Mouse (Mus musculus) CH12.LX (cell line): ENCODE results near the gene B3galt1. TPM values are rescaled to one million over a fixed set of nuclear protein-coding genes. Genes with fewer than 3 reads are reported as not detected.

Source experiments
- DNase-seq: peaks from one replicate; pipeline ENCODE4 v3.0.0-alpha.2; 2013; ENCODE audit errors: extremely low read depth
- H3K27ac ChIP-seq: 2 replicates; pipeline ENCODE4 v1.5.1; 2012; ENCODE audit warnings: low read depth, mild to moderate bottlenecking, control low read depth, moderate library complexity; ENCODE audit not compliant: insufficient read depth
- H3K27me3 ChIP-seq: replicated peaks from 2 replicates; pipeline ENCODE3; 2012; ENCODE audit warnings: inconsistent platforms
- H3K36me3 ChIP-seq, 2 experiments: replicated peaks in 1 of 2; 2 replicates each; pipeline versions ENCODE3 to v1.6.1; 2012; ENCODE audit warnings: inconsistent platforms in 1 of 2, low read length in 1 of 2, mild to moderate bottlenecking in 1 of 2, mixed read lengths in 1 of 2, moderate library complexity in 1 of 2; ENCODE audit not compliant: control insufficient read depth in 1 of 2, insufficient read depth in 1 of 2
- H3K4me1 ChIP-seq, 2 experiments: 2 replicates each; pipeline ENCODE4 v1.6.1; 2012; ENCODE audit warnings: inconsistent platforms in 1 of 2, moderate library complexity in 1 of 2; ENCODE audit not compliant: insufficient read depth in 2 of 2, control insufficient read depth in 1 of 2
- H3K4me2 ChIP-seq: 2 replicates; pipeline ENCODE4 v1.6.1; 2012; ENCODE audit warnings: low read depth, mild to moderate bottlenecking, control low read depth; ENCODE audit not compliant: poor library complexity, insufficient read depth, severe bottlenecking
- H3K4me3 ChIP-seq, 3 experiments: fragments of 150-350 bp in 1 of 3; sonication (generic) in 1 of 3; replicated peaks in 1 of 3; 2 replicates each; pipeline versions ENCODE3 to v1.5.1; 2011 to 2012; ENCODE audit warnings: low read depth in 2 of 3, low read length in 2 of 3, mild to moderate bottlenecking in 2 of 3, moderate library complexity in 2 of 3, control low read depth in 1 of 3, improper control_type of control experiment in 1 of 3, inconsistent platforms in 1 of 3, mixed read lengths in 1 of 3; ENCODE audit not compliant: poor library complexity in 1 of 3
- H3K79me2 ChIP-seq: replicated peaks from 2 replicates; pipeline ENCODE4 v1.6.1; 2012; ENCODE audit warnings: mild to moderate bottlenecking, moderate library complexity; ENCODE audit not compliant: control insufficient read depth, poor library complexity, insufficient read depth, severe bottlenecking; ENCODE audit errors: extremely low read depth
- H3K9ac ChIP-seq: 2 replicates; pipeline ENCODE4 v1.6.1; 2012; ENCODE audit warnings: low read depth, mild to moderate bottlenecking, control low read depth, moderate library complexity; ENCODE audit not compliant: insufficient read depth
- H3K9me3 ChIP-seq: replicated peaks from 2 replicates; pipeline ENCODE3; 2012; ENCODE audit warnings: low read length, inconsistent platforms, mixed read lengths
- CHD1 ChIP-seq: IDR thresholded peaks from 2 replicates; pipeline ENCODE4 v1.6.1; 2012; ENCODE audit warnings: low read depth, low read length, improper control_type of control experiment, inconsistent platforms
- E2F4 ChIP-seq: IDR thresholded peaks from 2 replicates; pipeline ENCODE4 v1.6.1; 2011; ENCODE audit warnings: low read depth, low read length, improper control_type of control experiment; ENCODE audit not compliant: insufficient replicate concordance
- GABPA ChIP-seq: IDR thresholded peaks from 2 replicates; pipeline ENCODE4 v1.6.1; 2012; ENCODE audit warnings: low read depth, low read length, improper control_type of control experiment, inconsistent platforms; ENCODE audit not compliant: insufficient replicate concordance
- HCFC1 ChIP-seq: IDR thresholded peaks from 2 replicates; pipeline ENCODE4 v1.6.1; 2012; ENCODE audit warnings: low read depth, mild to moderate bottlenecking, inconsistent platforms, low read length, improper control_type of control experiment
- NELFE ChIP-seq: IDR thresholded peaks from 2 replicates; pipeline ENCODE4 v1.6.1; 2011; ENCODE audit warnings: low read depth, low read length, improper control_type of control experiment
- POLR2AphosphoS2 ChIP-seq: IDR thresholded peaks from 2 replicates; pipeline ENCODE4 v1.6.1; 2011; ENCODE audit warnings: low read depth, low read length, improper control_type of control experiment
- RAD21 ChIP-seq: IDR thresholded peaks from 2 replicates; pipeline ENCODE4 v1.6.1; 2011; ENCODE audit warnings: low read depth, mild to moderate bottlenecking, low read length, improper control_type of control experiment, moderate library complexity
- RCOR1 ChIP-seq: conservative IDR thresholded peaks from 2 replicates; pipeline ENCODE4 v1.6.1; 2012; ENCODE audit warnings: low read depth, mild to moderate bottlenecking, inconsistent platforms, low read length, improper control_type of control experiment
- SIN3A ChIP-seq: IDR thresholded peaks from 2 replicates; pipeline ENCODE4 v1.6.1; 2012; ENCODE audit warnings: low read length, improper control_type of control experiment, inconsistent platforms
- TBP ChIP-seq: conservative IDR thresholded peaks from 2 replicates; pipeline ENCODE4 v1.6.1; 2011; ENCODE audit warnings: low read depth, low read length, improper control_type of control experiment
- TCF12 ChIP-seq: IDR thresholded peaks from 2 replicates; pipeline ENCODE4 v1.6.1; 2014; ENCODE audit warnings: low read depth, mild to moderate bottlenecking, inconsistent platforms, low read length, improper control_type of control experiment
- ZC3H11A ChIP-seq: IDR thresholded peaks from 2 replicates; pipeline ENCODE4 v1.6.1; 2012; ENCODE audit warnings: low read depth, mild to moderate bottlenecking, inconsistent platforms, low read length, improper control_type of control experiment
- ZMIZ1 ChIP-seq: IDR thresholded peaks from 2 replicates; pipeline ENCODE4 v1.6.1; 2012; ENCODE audit warnings: low read depth, mild to moderate bottlenecking, inconsistent platforms, low read length, improper control_type of control experiment
- dilution Hi-C: fragments of 300-500 bp; cut with MboI; formaldehyde crosslinking; loops from 2 replicates; pipeline ENCODE4 v1.14.3; 2020; ENCODE audit warnings: low sequenced_read_pairs; ENCODE audit not compliant: extremely low pct_unique_long_range_greater_than_20kb, extremely low pct_ligation_motif_present
- in situ Hi-C: fragments of 300-500 bp; cut with MboI; formaldehyde crosslinking; loops from 3 replicates; pipeline ENCODE4 v1.14.3; 2019; ENCODE audit warnings: low sequenced_read_pairs, low pct_ligation_motif_present, low pct_unique_long_range_greater_than_20kb, mixed read lengths
- polyA plus RNA-seq: library from polyadenylated mRNA; unstranded; fragments of >175 nt; gene quantifications from 2 replicates; pipeline ENCODE4 v1.2.1, GENCODE M21; 2012; ENCODE audit warnings: low read depth; ENCODE audit not compliant: insufficient read length
- total RNA-seq, 2 experiments: library from RNA; depleted of rRNA; stranded (reverse); fragments of 300-350 nt in 1 of 2; fragments of >200 nt in 1 of 2; gene quantifications; 2 replicates each; pipeline ENCODE4 v1.2.3; 2012 to 2014

B3galt1 gene
- total and polyA plus RNA-seq, 3 experiments = not detected

DNA sequence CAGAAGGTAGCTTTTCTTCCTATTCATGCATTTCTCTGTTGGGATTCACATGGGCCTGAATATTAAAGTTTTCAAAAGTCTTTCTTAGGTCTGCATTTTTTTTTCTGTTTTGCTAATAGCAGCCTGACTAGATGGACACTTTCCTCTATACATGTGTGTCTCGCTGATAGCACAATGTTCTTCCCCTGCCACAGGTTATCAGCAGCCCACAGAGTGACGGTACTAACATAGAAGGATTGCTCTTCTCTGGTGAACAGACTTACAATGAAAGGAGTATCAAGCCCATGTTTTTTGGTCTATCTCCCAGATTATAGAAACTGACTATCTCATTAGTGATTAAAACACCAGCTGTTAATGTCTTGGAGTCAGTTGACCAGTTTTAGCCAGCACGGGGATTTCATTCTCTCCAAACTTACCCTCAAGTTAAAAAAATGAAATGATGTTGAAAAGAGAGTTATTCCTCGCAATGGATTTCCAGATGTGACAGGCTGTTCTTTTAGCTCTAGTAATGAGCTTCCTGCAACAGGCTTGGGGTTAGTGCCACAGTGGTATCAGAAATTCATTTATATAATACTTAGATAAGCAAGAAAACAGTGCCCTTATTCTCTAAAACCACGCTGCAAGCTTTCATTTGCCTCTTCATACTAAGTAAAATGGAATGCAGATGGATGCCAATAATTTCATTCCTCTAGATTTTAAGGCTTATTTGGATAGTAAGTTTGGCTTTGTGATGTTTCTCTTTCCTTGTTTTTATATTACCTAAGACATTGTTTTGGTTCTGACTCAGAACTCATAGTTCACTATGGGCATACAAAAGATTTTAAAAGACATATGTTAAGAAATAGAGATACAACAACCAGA lies 263.6 kb downstream of the B3galt1 start:
- no peak overlapping the region for H3K4me2 ChIP-seq
- H3K36me3 ChIP-seq = no peaks in the 10 kb centered on the region
- H3K4me3 ChIP-seq = no peak overlapping the region
- no peaks in the 10 kb centered on the region for H3K79me2 ChIP-seq
- H3K9ac ChIP-seq = no peak overlapping the region
- H3K27me3 ChIP-seq = no peaks in the 10 kb centered on the region
- in situ Hi-C loops = no loop called here
- dilution Hi-C loops = no loop called here
- no peak for DNase-seq
- TF ChIP-seq POLR2AphosphoS2 = no peak
- TF ChIP-seq RCOR1 = no peak
- TF ChIP-seq ZC3H11A = no peak
- no peak for TF ChIP-seq NELFE
- TF ChIP-seq, all 38 proteins: peak for 0
- peaks cover 28% of the 10 kb centered on the region for H3K9me3 ChIP-seq
- no peaks in the 10 kb centered on the region for H3K4me1 ChIP-seq
- H3K27ac ChIP-seq = no peak overlapping the region

DNA sequence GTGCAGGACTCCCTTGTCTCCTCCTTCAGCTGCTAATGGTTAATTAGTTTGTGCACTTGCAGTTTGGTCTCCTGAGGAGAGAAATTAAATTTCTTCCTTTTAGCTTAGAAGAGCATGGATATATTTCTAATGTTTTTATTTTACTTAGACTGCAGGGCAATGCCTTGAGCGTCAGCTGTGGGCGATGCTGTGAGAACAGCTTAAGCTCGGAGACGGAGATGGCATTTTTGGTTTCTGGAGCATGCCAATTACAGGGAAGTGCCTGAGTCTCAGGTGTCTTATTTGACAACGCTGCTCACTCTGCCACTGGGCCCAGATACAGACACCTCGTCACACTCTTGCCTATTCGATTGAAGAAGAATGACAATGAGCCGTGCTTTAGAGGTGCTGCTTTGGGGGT lies 282.1 kb downstream of the B3galt1 start:
- no peak for TF ChIP-seq SIN3A
- TF ChIP-seq ZC3H11A = no peak
- no peak for TF ChIP-seq TCF12
- TF ChIP-seq GABPA = no peak
- TF ChIP-seq RAD21 = no peak
- Histone ChIP-seq H3K36me3 (no peaks in the 10 kb centered on the region), H3K4me3 (no peak overlapping the region), H3K9me3 (peaks cover 34% of the 10 kb centered on the region), H3K9ac (no peak overlapping the region), H3K4me1 (no peaks in the 10 kb centered on the region), H3K79me2 (no peaks in the 10 kb centered on the region), H3K27ac (no peak overlapping the region), H3K4me2 (no peak overlapping the region), H3K27me3 (no peaks in the 10 kb centered on the region)
- dilution Hi-C loops = no loop called here
- in situ Hi-C loops = no loop called here
- DNase-seq = no peak

- no peak for DNase-seq
- dilution Hi-C loops = no loop called here
- no peaks in the 10 kb centered on the region for H3K4me1 ChIP-seq
- in situ Hi-C loops = no loop called here
- no peaks in the 10 kb centered on the region for H3K27me3 ChIP-seq
- H3K4me2 ChIP-seq = no peak overlapping the region
- H3K4me3 ChIP-seq = no peak overlapping the region
- no peak overlapping the region for H3K9ac ChIP-seq
- H3K36me3 ChIP-seq = no peaks in the 10 kb centered on the region
- TF ChIP-seq ZMIZ1 = no peak
- no peak for TF ChIP-seq TBP
- TF ChIP-seq GABPA = no peak
- no peak for TF ChIP-seq ZC3H11A
- no peak for TF ChIP-seq E2F4
- no peak for TF ChIP-seq HCFC1
- TF ChIP-seq CHD1 = no peak
- H3K9me3 ChIP-seq = peaks cover 34% of the 10 kb centered on the region
- H3K79me2 ChIP-seq = no peaks in the 10 kb centered on the region
- H3K27ac ChIP-seq = no peak overlapping the region
These were observed 285.1 kb downstream of the B3galt1 start for GRCm38 (mm10) chr2:67850725-67851124.
